Mouse (Mus musculus) hindbrain, embryonic 16.5 days (tissue): ENCODE data around the gene 9130023H24Rik. TPM values are rescaled to one million over a fixed set of nuclear protein-coding genes. Genes with fewer than 3 reads are reported as not detected.

Source experiments
- polyA plus RNA-seq: library from polyadenylated mRNA; unstranded; fragments of >200 nt; fragmentation: Nextera tagmentation; extraction: Ambion mirVana; gene quantifications from 2 replicates; pipeline ENCODE4 v1.2.1, GENCODE M21; 2015

The 9130023H24Rik gene
- polyA plus RNA-seq, 1 experiment from 2014 or later: 6.3 TPM

Other genes starting within 250 kb of the 9130023H24Rik start
- gene Pycard, start 244.2 kb downstream of the 9130023H24Rik start, polyA plus RNA-seq: 7.3 and 9.3 TPM in 2 replicates
- 0.27 TPM in 1 of 2 replicates, not detected in the other for gene Trim72, start 234.1 kb downstream of the 9130023H24Rik start, polyA plus RNA-seq
- 0.94 and 1.0 TPM in 2 replicates for gene Itgam, start 175.4 kb downstream of the 9130023H24Rik start, polyA plus RNA-seq
- gene Gm49368, start 175.3 kb downstream of the 9130023H24Rik start, polyA plus RNA-seq: not detected in 2 replicates
- gene Itgax, start 108.5 kb downstream of the 9130023H24Rik start, polyA plus RNA-seq: 0.10 TPM in 1 of 2 replicates, not detected in the other
- not detected in 2 replicates for gene Itgad, start 83.7 kb downstream of the 9130023H24Rik start, polyA plus RNA-seq
- gene Cox6a2, start 31.6 kb downstream of the 9130023H24Rik start, polyA plus RNA-seq: 0.33 and 4.0 TPM in 2 replicates
- gene Armc5, start 689 bp downstream of the 9130023H24Rik start, polyA plus RNA-seq: 12.0 and 14.1 TPM in 2 replicates
- 27.8 and 34.6 TPM in 2 replicates for gene Tgfb1i1, start 8.8 kb upstream of the 9130023H24Rik start, polyA plus RNA-seq
- gene Slc5a2, start 27.6 kb upstream of the 9130023H24Rik start, polyA plus RNA-seq: 0.15 TPM in 1 of 2 replicates, not detected in the other
- gene BC017158, start 60.1 kb upstream of the 9130023H24Rik start, polyA plus RNA-seq: 22.7 and 26.9 TPM in 2 replicates
- gene Rgs10, start 180.7 kb upstream of the 9130023H24Rik start, polyA plus RNA-seq: 69.3 and 82.4 TPM in 2 replicates
- gene Tial1, start 223.7 kb upstream of the 9130023H24Rik start, polyA plus RNA-seq: 24.0 and 24.2 TPM in 2 replicates